Comparison of ENCODE assay signal across 31 mouse cellular contexts in genomic region chr3:90678656-90679055, GRCm38 (mm10). TPM values are rescaled to one million over a fixed set of nuclear protein-coding genes. Genes with fewer than 3 reads are reported as not detected.
"Had no signal": no experiment of that assay in that cellular context is flagged by ENCODE, and none has a peak within 500 bp of the region (broad histone marks: within the 10 kb centered on the region; RNA-seq: fewer than 3 reads in every experiment).

No protein-coding gene starts in this region.

- DNase-seq: kidney, adult 18-20 months; kidney, adult 9 months; kidney, postnatal 14 days; kidney, postnatal 4 days; layer of hippocampus, adult 9-11 months; lung, adult 18-20 months; lung, postnatal 14 days; lung, postnatal 4 days; right cerebral cortex, adult 18-20 months; right cerebral cortex, postnatal 14 days; right cerebral cortex, postnatal 4 days; thymus, adult 2 months; thymus, postnatal 14 days; thymus, postnatal 4 days had no signal

- H3K4me2 ChIP-seq: midbrain, embryonic 13.5 days had no signal

- H3K9ac ChIP-seq: liver, embryonic 14.5 days; midbrain, embryonic 13.5 days had no signal

- H3K9me3 ChIP-seq: megakaryocyte, embryonic 14.5 days; midbrain, embryonic 10.5 days; midbrain, embryonic 13.5 days had no signal

- H3K27ac ChIP-seq: liver, embryonic 14.5 days; midbrain, embryonic 10.5 days; midbrain, embryonic 13.5 days; stomach, postnatal 0 days had no signal

- H3K36me3 ChIP-seq: midbrain, embryonic 10.5 days; midbrain, embryonic 13.5 days had no signal

- H3K27me3 ChIP-seq: midbrain, embryonic 13.5 days had no signal

- H3K4me3 ChIP-seq: megakaryocyte, embryonic 14.5 days; midbrain, embryonic 10.5 days; midbrain, embryonic 13.5 days had no signal

- H3K4me1 ChIP-seq: midbrain, embryonic 10.5 days; midbrain, embryonic 13.5 days had no signal

- ATAC-seq: midbrain, embryonic 13.5 days had no signal

RNA-seq across cellular contexts. Expression of gene S100a8, which starts 9.9 kb away (rescaled TPM):
- total RNA-seq: layer of hippocampus, adult 18-20 months; layer of hippocampus, postnatal 25 days had no signal
- polyA plus RNA-seq: midbrain, embryonic 10.5 days had no signal

RNA-seq across cellular contexts. Expression of gene S100a9, which starts 16.9 kb away (rescaled TPM):
- total RNA-seq: layer of hippocampus, adult 18-20 months; layer of hippocampus, postnatal 25 days; left cerebral cortex, postnatal 36 days; midbrain, postnatal 0 days had no signal
- polyA plus RNA-seq: midbrain, embryonic 10.5 days had no signal

RNA-seq across cellular contexts. Expression of gene S100a7a, which starts 24.8 kb away (rescaled TPM):
- total RNA-seq: liver, adult 2 months; midbrain, postnatal 0 days had no signal
- polyA plus RNA-seq: limb, embryonic 11.5 days; liver, adult 2 months; liver, embryonic 14.5 days; midbrain, embryonic 13.5 days; midbrain, postnatal 0 days; neural tube, embryonic 11.5 days; neural tube, embryonic 14.5 days; stomach, embryonic 14.5 days had no signal

RNA-seq across cellular contexts. Expression of gene Pglyrp4, which starts 48.0 kb away (rescaled TPM):
- total RNA-seq: layer of hippocampus, adult 18-20 months; layer of hippocampus, postnatal 25 days; left cerebral cortex, adult 18-20 months; left cerebral cortex, postnatal 36 days; liver, adult 2 months; midbrain, postnatal 0 days had no signal
- polyA plus RNA-seq: kidney, embryonic 16.5 days; limb, embryonic 11.5 days; liver, adult 2 months; lung, embryonic 16.5 days; midbrain, embryonic 10.5 days; midbrain, embryonic 13.5 days; midbrain, postnatal 0 days; neural tube, embryonic 11.5 days; neural tube, embryonic 14.5 days; stomach, embryonic 14.5 days had no signal
